Mouse (Mus musculus) MEL (cell line): ENCODE data around the gene Rln3. TPM values are rescaled to one million over a fixed set of nuclear protein-coding genes. Genes with fewer than 3 reads are reported as not detected.

ENCODE experiments used
- DNase-seq: peaks from one replicate; pipeline ENCODE4 v3.0.0; 2011; ENCODE audit warnings: low read depth, low spot score
- H3K27ac ChIP-seq: 2 replicates; pipeline ENCODE4 v1.5.1; 2012; ENCODE audit warnings: low read depth, mild to moderate bottlenecking, control low read depth, low read length, moderate library complexity; ENCODE audit not compliant: control insufficient read depth
- H3K27me3 ChIP-seq, 2 experiments: fragments of 150-350 bp in 1 of 2; sonication (generic) in 1 of 2; 2 replicates each; pipeline ENCODE4 v1.6.1; 2012; ENCODE audit warnings: low read length in 2 of 2, mild to moderate bottlenecking in 2 of 2, improper control_type of control experiment in 1 of 2, moderate library complexity in 1 of 2; ENCODE audit not compliant: insufficient read depth in 2 of 2, control insufficient read depth in 1 of 2
- H3K36me3 ChIP-seq, 2 experiments: 2 replicates each; pipeline ENCODE4 v1.6.1; 2012 to 2014; ENCODE audit warnings: low read length in 2 of 2, improper control_type of control experiment in 1 of 2, inconsistent platforms in 1 of 2, mild to moderate bottlenecking in 1 of 2; ENCODE audit not compliant: insufficient read depth in 2 of 2, control insufficient read depth in 1 of 2
- H3K4me1 ChIP-seq, 2 experiments: fragments of 150-350 bp in 1 of 2; sonication (generic) in 1 of 2; 2 replicates each; pipeline ENCODE4 v1.6.1; 2012; ENCODE audit warnings: low read length in 2 of 2, improper control_type of control experiment in 1 of 2, mild to moderate bottlenecking in 1 of 2; ENCODE audit not compliant: insufficient read depth in 2 of 2, control insufficient read depth in 1 of 2
- H3K4me3 ChIP-seq, 2 experiments: fragments of 150-350 bp in 1 of 2; sonication (generic) in 1 of 2; 2 replicates each; pipeline ENCODE4 v1.5.1; 2012; ENCODE audit warnings: low read depth in 2 of 2, low read length in 2 of 2, mild to moderate bottlenecking in 2 of 2, moderate library complexity in 2 of 2, control low read depth in 1 of 2, improper control_type of control experiment in 1 of 2; ENCODE audit not compliant: control insufficient read depth in 1 of 2, insufficient read depth in 1 of 2
- H3K79me2 ChIP-seq: 2 replicates; pipeline ENCODE4 v1.6.1; 2012; ENCODE audit warnings: mild to moderate bottlenecking, low read length, moderate library complexity; ENCODE audit not compliant: control insufficient read depth, poor library complexity, insufficient read depth
- H3K9ac ChIP-seq: 2 replicates; pipeline ENCODE4 v1.6.1; 2012; ENCODE audit warnings: low read depth, mild to moderate bottlenecking, control low read depth, low read length, moderate library complexity; ENCODE audit not compliant: control insufficient read depth, poor library complexity, severe bottlenecking
- H3K9me3 ChIP-seq: fragments of 150-350 bp; sonication (generic); replicated peaks from 2 replicates; pipeline ENCODE4 v1.6.1; 2012; ENCODE audit warnings: mild to moderate bottlenecking, low read length, improper control_type of control experiment, moderate library complexity; ENCODE audit not compliant: insufficient read depth
- BHLHE40 ChIP-seq: IDR thresholded peaks from 2 replicates; pipeline ENCODE4 v1.6.1; 2012; ENCODE audit warnings: low read depth, mild to moderate bottlenecking, inconsistent platforms, low read length, improper control_type of control experiment, borderline replicate concordance
- CHD2 ChIP-seq: IDR thresholded peaks from 2 replicates; pipeline ENCODE4 v1.6.1; 2011; ENCODE audit warnings: low read length, improper control_type of control experiment
- CTCF ChIP-seq, 3 experiments: IDR thresholded peaks in 2 of 3; conservative IDR thresholded peaks in 1 of 3; 2 replicates each; pipeline ENCODE4 v1.5.1; 2011 to 2012; ENCODE audit warnings: low read length in 3 of 3, low read depth in 2 of 3, mild to moderate bottlenecking in 2 of 3, improper control_type of control experiment in 1 of 3, inconsistent platforms in 1 of 3, mixed read lengths in 1 of 3, moderate library complexity in 1 of 3; ENCODE audit not compliant: control insufficient read depth in 1 of 3, insufficient read depth in 1 of 3, poor library complexity in 1 of 3, severe bottlenecking in 1 of 3
- EP300 ChIP-seq, 2 experiments: IDR thresholded peaks; 2 replicates each; pipeline ENCODE4 v1.6.1; 2011; ENCODE audit warnings: improper control_type of control experiment in 2 of 2, low read length in 2 of 2, low read depth in 1 of 2, mild to moderate bottlenecking in 1 of 2
- ETS1 ChIP-seq: IDR thresholded peaks from 2 replicates; pipeline ENCODE4 v1.6.1; 2012; ENCODE audit warnings: low read depth, mild to moderate bottlenecking, inconsistent platforms, low read length, improper control_type of control experiment, moderate library complexity
- HCFC1 ChIP-seq: IDR thresholded peaks from 2 replicates; pipeline ENCODE4 v1.6.1; 2012; ENCODE audit warnings: low read depth, mild to moderate bottlenecking, inconsistent platforms, low read length, improper control_type of control experiment, moderate library complexity
- JUND ChIP-seq: IDR thresholded peaks from 2 replicates; pipeline ENCODE4 v1.6.1; 2011; ENCODE audit warnings: low read depth, mild to moderate bottlenecking, improper control_type of control experiment, low read length
- MYB ChIP-seq: IDR thresholded peaks from 2 replicates; pipeline ENCODE4 v1.6.1; 2011; ENCODE audit warnings: mild to moderate bottlenecking, low read depth, low read length, improper control_type of control experiment
- MYC ChIP-seq: IDR thresholded peaks from 2 replicates; pipeline ENCODE4 v1.6.1; 2011; ENCODE audit warnings: low read depth, mild to moderate bottlenecking, low read length, improper control_type of control experiment, moderate library complexity
- POLR2A ChIP-seq, 2 experiments: IDR thresholded peaks; 2 replicates each; pipeline ENCODE4 v1.6.1; 2011 to 2012; ENCODE audit warnings: low read length in 2 of 2, mild to moderate bottlenecking in 2 of 2, control low read depth in 1 of 2, improper control_type of control experiment in 1 of 2, low read depth in 1 of 2, moderate library complexity in 1 of 2; ENCODE audit not compliant: control insufficient read depth in 1 of 2, insufficient read depth in 1 of 2, poor library complexity in 1 of 2
- POLR2AphosphoS2 ChIP-seq: IDR thresholded peaks from 2 replicates; pipeline ENCODE4 v1.6.1; 2011; ENCODE audit warnings: low read length, improper control_type of control experiment
- RCOR1 ChIP-seq: IDR thresholded peaks from 2 replicates; pipeline ENCODE4 v1.6.1; 2012; ENCODE audit warnings: low read depth, mild to moderate bottlenecking, inconsistent platforms, low read length, improper control_type of control experiment
- SMC3 ChIP-seq: IDR thresholded peaks from 2 replicates; pipeline ENCODE4 v1.6.1; 2011; ENCODE audit warnings: low read depth, low read length, improper control_type of control experiment
- TAL1 ChIP-seq: IDR thresholded peaks from 2 replicates; pipeline ENCODE4 v1.6.1; 2012; ENCODE audit warnings: mild to moderate bottlenecking, inconsistent platforms, low read length, moderate library complexity, mixed read lengths
- TBP ChIP-seq: IDR thresholded peaks from 2 replicates; pipeline ENCODE4 v1.8.0; 2011; ENCODE audit warnings: low read depth, low read length, improper control_type of control experiment
- USF1 ChIP-seq: IDR thresholded peaks from 2 replicates; pipeline ENCODE4 v1.6.1; 2014; ENCODE audit warnings: low read depth, mild to moderate bottlenecking, inconsistent platforms, low read length, improper control_type of control experiment, moderate library complexity
- ZC3H11A ChIP-seq: IDR thresholded peaks from 2 replicates; pipeline ENCODE4 v1.6.1; 2012; ENCODE audit warnings: low read depth, mild to moderate bottlenecking, inconsistent platforms, low read length, improper control_type of control experiment
- ZKSCAN1 ChIP-seq: IDR thresholded peaks from 2 replicates; pipeline ENCODE4 v1.6.1; 2012; ENCODE audit warnings: low read depth, mild to moderate bottlenecking, inconsistent platforms, low read length, improper control_type of control experiment, moderate library complexity
- ZNF384 ChIP-seq: IDR thresholded peaks from 2 replicates; pipeline ENCODE4 v1.6.1; 2012; ENCODE audit warnings: low read depth, mild to moderate bottlenecking, inconsistent platforms, low read length, improper control_type of control experiment
- polyA plus RNA-seq, 2 experiments: library from polyadenylated mRNA; stranded (reverse) in 1 of 2; unstranded in 1 of 2; fragments of >175 nt in 1 of 2; fragments of >200 nt in 1 of 2; gene quantifications; 2 replicates each; pipeline versions ENCODE4 v1.2.1 to v1.2.4; 2012; ENCODE audit warnings: low replicate concordance in 2 of 2, low read depth in 1 of 2; ENCODE audit not compliant: insufficient read length in 2 of 2, insufficient read depth in 1 of 2, missing spikeins in 1 of 2
- total RNA-seq: library from RNA; depleted of rRNA; stranded (reverse); fragments of 300-350 nt; gene quantifications from 2 replicates; pipeline ENCODE4 v1.2.3, GENCODE M21; 2012

Gene Rln3
- total and polyA plus RNA-seq, 3 experiments = not detected

- no peaks in the 10 kb centered on the region for H3K27me3 ChIP-seq
- no peaks in the 10 kb centered on the region for H3K36me3 ChIP-seq
- TF ChIP-seq ZNF384 = no peak
- TF ChIP-seq ETS1 = no peak
- no peak for TF ChIP-seq EP300 (IDR thresholded peaks at IDR 0.05; ENCODE audit: low read depth in 1 of 2, low read length in 2 of 2)
- TF ChIP-seq MYB = no peak
- TF ChIP-seq RCOR1 = no peak
- no peak for TF ChIP-seq POLR2AphosphoS2
- TF ChIP-seq USF1 = no peak
- no peak for TF ChIP-seq MYC
- TF ChIP-seq, all 39 proteins: peak for 0
Observed at GRCm38 (mm10) chr8:84089277-84089676, 44.5 kb upstream of the Rln3 start.

GRCm38 (mm10) chr8:84087821-84088220, 43.0 kb upstream of the Rln3 start:
- no peaks in the 10 kb centered on the region for H3K9me3 ChIP-seq
- no peak overlapping the region for H3K4me3 ChIP-seq
- no peak for DNase-seq
- no peak overlapping the region for H3K27ac ChIP-seq
- no peak overlapping the region for H3K9ac ChIP-seq
- TF ChIP-seq JUND (no peak), EP300 (IDR thresholded peaks at IDR 0.05; ENCODE audit: low read depth in 1 of 2, low read length in 2 of 2) (no peak), TBP (no peak), SMC3 (no peak), CTCF (IDR thresholded peaks at IDR 0.05 in 2 of 3, conservative IDR thresholded peaks at IDR 0.05 in 1 of 3; ENCODE audit: control insufficient read depth in 1 of 3, insufficient read depth in 1 of 3, low read depth in 2 of 3, low read length in 3 of 3, poor library complexity in 1 of 3, severe bottlenecking in 1 of 3) (no peak), HCFC1 (no peak), RCOR1 (no peak), ZC3H11A (no peak), ZKSCAN1 (no peak), BHLHE40 (no peak), TAL1 (no peak), POLR2AphosphoS2 (no peak), POLR2A (IDR thresholded peaks at IDR 0.05; ENCODE audit: control insufficient read depth in 1 of 2, insufficient read depth in 1 of 2, low read depth in 1 of 2, low read length in 2 of 2, poor library complexity in 1 of 2) (no peak), ETS1 (no peak), ZNF384 (no peak), CHD2 (no peak), MYC (no peak)
- TF ChIP-seq, all 39 proteins: peak for 0
- H3K79me2 ChIP-seq = no peaks in the 10 kb centered on the region
- H3K4me1 ChIP-seq = no peaks in the 10 kb centered on the region
- H3K36me3 ChIP-seq = no peaks in the 10 kb centered on the region
- H3K27me3 ChIP-seq = no peaks in the 10 kb centered on the region

More at GRCm38 (mm10) chr8:84089277-84089676, 44.5 kb upstream of the Rln3 start:
- no peaks in the 10 kb centered on the region for H3K79me2 ChIP-seq
- no peak for DNase-seq
- no peak overlapping the region for H3K27ac ChIP-seq
- no peak overlapping the region for H3K4me3 ChIP-seq
- H3K9ac ChIP-seq = no peak overlapping the region
- no peaks in the 10 kb centered on the region for H3K4me1 ChIP-seq
- H3K9me3 ChIP-seq = no peaks in the 10 kb centered on the region
